Mouse (Mus musculus): ENCODE measurements around the gene Lman2. TPM values are rescaled to one million over a fixed set of nuclear protein-coding genes. Genes with fewer than 3 reads are reported as not detected.

Gene Lman2
- polyA plus RNA-seq, 1 experiment from 2014 or later, result 93.7 TPM

GRCm38 (mm10) chr13:55338131-55339054 is 24.2 kb downstream of the Lman2 start:
- Histone ChIP-seq H3K27me3 (ENCODE audit: insufficient read depth, low read length) (no peaks in the 10 kb centered on the region), H3K4me3 (replicated peaks; ENCODE audit: low read depth, low read length) (no peak overlapping the region), H3K9ac (ENCODE audit: low read depth, low read length) (no peak overlapping the region), H3K9me3 (replicated peaks; ENCODE audit: low read length) (no peaks in the 10 kb centered on the region), H3K27ac (no peak overlapping the region), H3K36me3 (ENCODE audit: insufficient read depth, low read length) (no peaks in the 10 kb centered on the region), H3K4me1 (replicated peaks; ENCODE audit: insufficient read depth, low read length) (no peaks in the 10 kb centered on the region), H3K4me2 (ENCODE audit: low read length) (no peak overlapping the region)
- 57% methylated on average over 12 of the region's 12 CpGs for WGBS
- TF ChIP-seq CTCF (IDR thresholded peaks at IDR 0.05; ENCODE audit: low read depth), result no peak
- DNase-seq (ENCODE audit: low spot score) (no peak), ATAC-seq (replicated peaks; ENCODE audit: low FRiP score, low read depth) (no peak)

- peak; percentile 41 for DNase-seq (ENCODE audit: low spot score)
- no peak overlapping the region for H3K27ac ChIP-seq
- H3K4me1 ChIP-seq (replicated peaks; ENCODE audit: insufficient read depth, low read length), result no peaks in the 10 kb centered on the region
- no peak overlapping the region for H3K9ac ChIP-seq (ENCODE audit: low read depth, low read length)
- H3K27me3 ChIP-seq (ENCODE audit: insufficient read depth, low read length), result no peaks in the 10 kb centered on the region
- no peaks in the 10 kb centered on the region for H3K36me3 ChIP-seq (ENCODE audit: insufficient read depth, low read length)
- H3K4me2 ChIP-seq (ENCODE audit: low read length), result no peak overlapping the region
- H3K9me3 ChIP-seq (replicated peaks; ENCODE audit: low read length), result no peaks in the 10 kb centered on the region
- no peak for ATAC-seq (replicated peaks; ENCODE audit: low FRiP score, low read depth)
- TF ChIP-seq CTCF (IDR thresholded peaks at IDR 0.05; ENCODE audit: low read depth), result no peak
- H3K4me3 ChIP-seq (replicated peaks; ENCODE audit: low read depth, low read length), result no peak overlapping the region
- 42% methylated on average over 10 of the region's 10 CpGs for WGBS
These were observed 25.1 kb downstream of the Lman2 start for GRCm38 (mm10) chr13:55337341-55337975.

- no peak for TF ChIP-seq CTCF (IDR thresholded peaks at IDR 0.05; ENCODE audit: low read depth)
- no peak for ATAC-seq (replicated peaks; ENCODE audit: low FRiP score, low read depth)
- Histone ChIP-seq H3K27me3 (ENCODE audit: insufficient read depth, low read length) (no peaks in the 10 kb centered on the region), H3K36me3 (ENCODE audit: insufficient read depth, low read length) (no peaks in the 10 kb centered on the region), H3K4me1 (replicated peaks; ENCODE audit: insufficient read depth, low read length) (peaks cover 2% of the 10 kb centered on the region; the same call in 1 of the 2 replicates), H3K4me3 (replicated peaks; ENCODE audit: low read depth, low read length) (no peak overlapping the region), H3K4me2 (ENCODE audit: low read length) (no peak overlapping the region), H3K9me3 (replicated peaks; ENCODE audit: low read length) (no peaks in the 10 kb centered on the region), H3K9ac (ENCODE audit: low read depth, low read length) (no peak overlapping the region), H3K27ac (no peak overlapping the region)
- 83% methylated on average over 4 of the region's 4 CpGs for WGBS
- DNase-seq (ENCODE audit: low spot score), result no peak
These were observed 26.9 kb downstream of the Lman2 start for GRCm38 (mm10) chr13:55335701-55336100.

- DNase-seq (ENCODE audit: low spot score) (no peak), ATAC-seq (replicated peaks; ENCODE audit: low FRiP score, low read depth) (no peak)
- no peak overlapping the region for H3K27ac ChIP-seq
- no peaks in the 10 kb centered on the region for H3K9me3 ChIP-seq (replicated peaks; ENCODE audit: low read length)
- 89% methylated on average over 3 of the region's 3 CpGs for WGBS
- no peaks in the 10 kb centered on the region for H3K36me3 ChIP-seq (ENCODE audit: insufficient read depth, low read length)
- H3K27me3 ChIP-seq (ENCODE audit: insufficient read depth, low read length), result no peaks in the 10 kb centered on the region
- no peak overlapping the region for H3K4me2 ChIP-seq (ENCODE audit: low read length)
- H3K4me3 ChIP-seq (replicated peaks; ENCODE audit: low read depth, low read length), result no peak overlapping the region
- H3K4me1 ChIP-seq (replicated peaks; ENCODE audit: insufficient read depth, low read length), result peaks cover 10% of the 10 kb centered on the region
- no peak overlapping the region for H3K9ac ChIP-seq (ENCODE audit: low read depth, low read length)
- TF ChIP-seq CTCF (IDR thresholded peaks at IDR 0.05; ENCODE audit: low read depth), result no peak
These were observed 30.3 kb downstream of the Lman2 start for GRCm38 (mm10) chr13:55332331-55332730.

GRCm38 (mm10) chr13:55330567-55331400 is 31.8 kb downstream of the Lman2 start:
- H3K36me3 ChIP-seq (ENCODE audit: insufficient read depth, low read length), result peaks cover 3% of the 10 kb centered on the region; the same call in 1 of the 2 replicates
- no peaks in the 10 kb centered on the region for H3K9me3 ChIP-seq (replicated peaks; ENCODE audit: low read length)
- DNase-seq (ENCODE audit: low spot score), result peak; percentile 78
- no peaks in the 10 kb centered on the region for H3K27me3 ChIP-seq (ENCODE audit: insufficient read depth, low read length)
- H3K27ac ChIP-seq, result 0 out of 2 replicates have a peak overlapping the region, but pooled peaks have one; percentile 65
- no peak; the same call in 1 of the 2 replicates for ATAC-seq (replicated peaks; ENCODE audit: low FRiP score, low read depth)
- 38% methylated on average over 14 of the region's 14 CpGs for WGBS
- H3K4me1 ChIP-seq (replicated peaks; ENCODE audit: insufficient read depth, low read length), result peaks cover 10% of the 10 kb centered on the region
- peak; percentile 60; the same call in 1 of the 2 replicates for TF ChIP-seq CTCF (IDR thresholded peaks at IDR 0.05; ENCODE audit: low read depth)
- 0 out of 2 replicates have a peak overlapping the region, but pooled peaks have one; percentile 54 for H3K9ac ChIP-seq (ENCODE audit: low read depth, low read length)
- H3K4me2 ChIP-seq (ENCODE audit: low read length), result peak overlapping the region; percentile 68
- peak overlapping the region; percentile 50 for H3K4me3 ChIP-seq (replicated peaks; ENCODE audit: low read depth, low read length)
